Mouse (Mus musculus): ENCODE data around the gene Vmac. TPM values are rescaled to one million over a fixed set of nuclear protein-coding genes. Genes with fewer than 3 reads are reported as not detected.

Gene Vmac
- polyA plus RNA-seq, 1 experiment from 2014 or later, result 27.4 TPM

GRCm38 (mm10) chr17:56693851-56694310 lies 23.9 kb downstream of the Vmac start:
- no peak; the same call in 1 of the 2 replicates for ATAC-seq (replicated peaks; ENCODE audit: low FRiP score, low read depth)
- Histone ChIP-seq H3K9ac (ENCODE audit: low read depth, low read length) (no peak overlapping the region), H3K4me2 (ENCODE audit: low read length) (no peak overlapping the region), H3K27me3 (ENCODE audit: insufficient read depth, low read length) (no peaks in the 10 kb centered on the region), H3K27ac (no peak overlapping the region), H3K36me3 (ENCODE audit: insufficient read depth, low read length) (peaks cover 48% of the 10 kb centered on the region), H3K9me3 (replicated peaks; ENCODE audit: low read length) (no peaks in the 10 kb centered on the region), H3K4me3 (replicated peaks; ENCODE audit: low read depth, low read length) (no peak overlapping the region), H3K4me1 (replicated peaks; ENCODE audit: insufficient read depth, low read length) (no peaks in the 10 kb centered on the region)
- WGBS, result 42% methylated on average over 6 of the region's 6 CpGs
- TF ChIP-seq CTCF (IDR thresholded peaks at IDR 0.05; ENCODE audit: low read depth), result no peak
- DNase-seq (ENCODE audit: low spot score), result peak; percentile 37

DNA sequence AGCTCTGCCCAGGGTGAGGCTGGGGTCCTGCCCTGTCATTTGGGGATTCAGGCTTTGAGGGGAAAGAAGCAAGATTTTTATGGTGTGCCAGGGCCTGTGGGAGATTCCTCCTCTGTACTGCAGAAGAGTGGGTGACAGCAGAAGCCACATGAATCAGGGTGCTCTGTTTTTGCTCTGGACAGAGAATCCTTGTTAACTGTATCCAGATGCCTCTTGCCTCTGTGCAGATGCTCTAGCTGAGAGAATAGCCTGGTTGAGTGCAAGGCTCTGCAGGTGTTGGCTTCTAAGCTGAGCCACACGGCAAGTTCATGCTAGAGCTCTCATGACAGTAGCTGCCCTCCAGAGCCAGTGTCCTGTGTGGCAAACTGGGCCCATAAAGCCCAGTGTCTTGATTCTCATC lies 24.4 kb downstream of the Vmac start:
- 59% methylated on average over 1 of the region's 1 CpGs for WGBS
- Histone ChIP-seq H3K9me3 (replicated peaks; ENCODE audit: low read length) (no peaks in the 10 kb centered on the region), H3K4me1 (replicated peaks; ENCODE audit: insufficient read depth, low read length) (no peaks in the 10 kb centered on the region), H3K4me3 (replicated peaks; ENCODE audit: low read depth, low read length) (no peak overlapping the region), H3K36me3 (ENCODE audit: insufficient read depth, low read length) (peaks cover 45% of the 10 kb centered on the region), H3K9ac (ENCODE audit: low read depth, low read length) (no peak overlapping the region), H3K4me2 (ENCODE audit: low read length) (no peak overlapping the region), H3K27ac (no peak overlapping the region), H3K27me3 (ENCODE audit: insufficient read depth, low read length) (no peaks in the 10 kb centered on the region)
- DNase-seq (ENCODE audit: low spot score) (no peak), ATAC-seq (replicated peaks; ENCODE audit: low FRiP score, low read depth) (no peak)
- TF ChIP-seq CTCF (IDR thresholded peaks at IDR 0.05; ENCODE audit: low read depth), result no peak

- H3K9me3 ChIP-seq (replicated peaks; ENCODE audit: low read length), result no peaks in the 10 kb centered on the region
- TF ChIP-seq CTCF (IDR thresholded peaks at IDR 0.05; ENCODE audit: low read depth), result no peak
- ATAC-seq (replicated peaks; ENCODE audit: low FRiP score, low read depth) (no peak), DNase-seq (ENCODE audit: low spot score) (no peak)
- H3K4me1 ChIP-seq (replicated peaks; ENCODE audit: insufficient read depth, low read length), result no peaks in the 10 kb centered on the region
- no peak overlapping the region for H3K27ac ChIP-seq
- no peak overlapping the region for H3K4me2 ChIP-seq (ENCODE audit: low read length)
- 88% methylated on average over 2 of the region's 2 CpGs for WGBS
- H3K4me3 ChIP-seq (replicated peaks; ENCODE audit: low read depth, low read length), result no peak overlapping the region
- peaks cover 26% of the 10 kb centered on the region for H3K36me3 ChIP-seq (ENCODE audit: insufficient read depth, low read length)
- H3K27me3 ChIP-seq (ENCODE audit: insufficient read depth, low read length), result no peaks in the 10 kb centered on the region
- H3K9ac ChIP-seq (ENCODE audit: low read depth, low read length), result no peak overlapping the region
Observed at GRCm38 (mm10) chr17:56688689-56689088, 29.1 kb downstream of the Vmac start.

- H3K9me3 ChIP-seq (replicated peaks; ENCODE audit: low read length), result no peaks in the 10 kb centered on the region
- no peak overlapping the region for H3K27ac ChIP-seq
- no peak overlapping the region for H3K4me2 ChIP-seq (ENCODE audit: low read length)
- H3K9ac ChIP-seq (ENCODE audit: low read depth, low read length), result no peak overlapping the region
- ATAC-seq (replicated peaks; ENCODE audit: low FRiP score, low read depth), result no peak
- TF ChIP-seq CTCF (IDR thresholded peaks at IDR 0.05; ENCODE audit: low read depth), result no peak
- no peaks in the 10 kb centered on the region for H3K27me3 ChIP-seq (ENCODE audit: insufficient read depth, low read length)
- no peak for DNase-seq (ENCODE audit: low spot score)
- H3K36me3 ChIP-seq (ENCODE audit: insufficient read depth, low read length), result peaks cover 26% of the 10 kb centered on the region
- no peak overlapping the region for H3K4me3 ChIP-seq (replicated peaks; ENCODE audit: low read depth, low read length)
- H3K4me1 ChIP-seq (replicated peaks; ENCODE audit: insufficient read depth, low read length), result no peaks in the 10 kb centered on the region
Observed at GRCm38 (mm10) chr17:56688045-56688444, 29.8 kb downstream of the Vmac start.

DNA sequence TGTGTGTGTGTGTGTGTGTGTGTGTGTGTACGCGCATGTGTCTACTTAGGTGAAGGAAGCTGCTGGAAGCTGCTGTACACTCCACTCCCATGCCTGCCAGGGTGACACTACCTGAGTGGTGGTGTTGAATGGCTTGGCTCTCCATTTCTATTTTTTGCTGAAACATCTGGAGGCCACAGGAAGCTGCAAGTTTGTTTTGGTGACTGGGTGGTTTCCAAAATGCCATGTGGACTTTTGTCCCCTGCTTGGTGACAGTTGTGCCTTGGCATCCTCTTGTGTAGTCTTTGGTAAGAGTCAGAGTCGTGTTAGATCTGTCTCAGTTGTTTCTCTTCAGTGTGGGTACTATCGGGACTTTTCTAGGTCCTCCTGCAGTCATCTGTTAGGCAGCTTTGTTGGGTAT lies 31.0 kb downstream of the Vmac start:
- no peak overlapping the region for H3K4me2 ChIP-seq (ENCODE audit: low read length)
- no peaks in the 10 kb centered on the region for H3K27me3 ChIP-seq (ENCODE audit: insufficient read depth, low read length)
- H3K4me3 ChIP-seq (replicated peaks; ENCODE audit: low read depth, low read length), result no peak overlapping the region
- H3K9me3 ChIP-seq (replicated peaks; ENCODE audit: low read length), result no peaks in the 10 kb centered on the region
- no peak overlapping the region for H3K9ac ChIP-seq (ENCODE audit: low read depth, low read length)
- H3K27ac ChIP-seq, result no peak overlapping the region
- TF ChIP-seq CTCF (IDR thresholded peaks at IDR 0.05; ENCODE audit: low read depth), result no peak
- ATAC-seq (replicated peaks; ENCODE audit: low FRiP score, low read depth) (no peak), DNase-seq (ENCODE audit: low spot score) (no peak)
- peaks cover 30% of the 10 kb centered on the region for H3K36me3 ChIP-seq (ENCODE audit: insufficient read depth, low read length)
- WGBS, result 90% methylated on average over 4 of the region's 4 CpGs
- no peaks in the 10 kb centered on the region for H3K4me1 ChIP-seq (replicated peaks; ENCODE audit: insufficient read depth, low read length)

- H3K36me3 ChIP-seq (ENCODE audit: insufficient read depth, low read length), result peaks cover 37% of the 10 kb centered on the region
- no peak overlapping the region for H3K27ac ChIP-seq
- H3K9ac ChIP-seq (ENCODE audit: low read depth, low read length), result no peak overlapping the region
- no peak for TF ChIP-seq CTCF (IDR thresholded peaks at IDR 0.05; ENCODE audit: low read depth)
- H3K9me3 ChIP-seq (replicated peaks; ENCODE audit: low read length), result no peaks in the 10 kb centered on the region
- H3K4me3 ChIP-seq (replicated peaks; ENCODE audit: low read depth, low read length), result no peak overlapping the region
- no peak for ATAC-seq (replicated peaks; ENCODE audit: low FRiP score, low read depth)
- no peak for DNase-seq (ENCODE audit: low spot score)
- no peaks in the 10 kb centered on the region for H3K27me3 ChIP-seq (ENCODE audit: insufficient read depth, low read length)
- no peaks in the 10 kb centered on the region for H3K4me1 ChIP-seq (replicated peaks; ENCODE audit: insufficient read depth, low read length)
- no peak overlapping the region for H3K4me2 ChIP-seq (ENCODE audit: low read length)
- 75% methylated on average over 2 of the region's 2 CpGs for WGBS
Observed at GRCm38 (mm10) chr17:56684649-56685048, 33.2 kb downstream of the Vmac start.

DNA sequence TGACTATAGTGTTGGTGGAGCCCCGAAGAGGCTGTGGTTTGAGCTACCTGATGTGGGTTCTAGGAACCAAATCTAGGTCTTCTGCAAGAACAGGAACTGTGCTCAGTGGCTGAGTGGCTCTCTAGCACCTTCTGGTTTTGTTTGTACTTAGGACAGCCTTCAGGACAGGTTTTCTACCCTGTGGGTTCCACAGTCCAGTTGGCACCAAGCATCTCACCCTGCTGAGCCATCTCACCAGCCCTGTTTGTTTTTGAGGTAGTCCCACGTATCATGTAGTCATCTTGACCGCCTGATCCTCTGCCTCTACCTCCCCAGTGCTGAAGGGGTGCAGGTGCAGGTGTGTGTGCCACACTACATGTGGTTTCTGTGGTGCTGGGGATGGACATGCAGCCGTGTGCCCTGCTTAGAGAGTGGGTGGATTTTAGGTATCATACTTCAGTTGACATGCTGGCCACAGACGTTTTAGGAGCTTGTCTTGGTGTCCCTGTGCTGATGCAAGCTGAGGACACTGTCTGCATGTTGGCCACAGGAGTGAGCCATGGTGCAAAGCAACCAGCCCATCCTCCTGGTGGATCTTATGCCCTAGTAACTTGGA lies 34.2 kb downstream of the Vmac start:
- ATAC-seq (replicated peaks; ENCODE audit: low FRiP score, low read depth), result no peak
- TF ChIP-seq CTCF (IDR thresholded peaks at IDR 0.05; ENCODE audit: low read depth), result no peak
- Histone ChIP-seq H3K27ac (no peak overlapping the region), H3K9ac (ENCODE audit: low read depth, low read length) (no peak overlapping the region), H3K4me1 (replicated peaks; ENCODE audit: insufficient read depth, low read length) (no peaks in the 10 kb centered on the region), H3K9me3 (replicated peaks; ENCODE audit: low read length) (no peaks in the 10 kb centered on the region), H3K36me3 (ENCODE audit: insufficient read depth, low read length) (peaks cover 37% of the 10 kb centered on the region), H3K27me3 (ENCODE audit: insufficient read depth, low read length) (no peaks in the 10 kb centered on the region), H3K4me3 (replicated peaks; ENCODE audit: low read depth, low read length) (no peak overlapping the region), H3K4me2 (ENCODE audit: low read length) (no peak overlapping the region)
- no peak for DNase-seq (ENCODE audit: low spot score)
- WGBS, result 75% methylated on average over 5 of the region's 5 CpGs

Measured in kidney, postnatal 0 days (tissue).